8 mouse cellular contexts compared by ENCODE assay signal in genomic region chrX:106603386-106603785, GRCm38 (mm10). TPM values are rescaled to one million over a fixed set of nuclear protein-coding genes. Genes with fewer than 3 reads are reported as not detected.
DNase-seq lines count a peak whose midpoint lies in the region; ATAC-seq and TF ChIP-seq lines count a peak whose summit lies in the region.

Cysltr1 (minus strand) TSS chrX:106603679.

- H3K27me3 ChIP-seq in testis, adult 2 months (ENCODE audit: control insufficient read depth, insufficient read depth, low read length), result no peaks in the 10 kb centered on the region
- H3K27me3 ChIP-seq in intestine, embryonic 16.5 days (replicated peaks; ENCODE audit: control insufficient read depth, insufficient read depth, low read length), result no peaks in the 10 kb centered on the region

- WGBS in intestine, embryonic 16.5 days, result 26% methylated on average over 6 of the region's 6 CpGs

- no peaks in the 10 kb centered on the region for H3K4me1 ChIP-seq in testis, adult 2 months (ENCODE audit: control insufficient read depth, insufficient read depth, low read length)
- H3K4me1 ChIP-seq in intestine, embryonic 16.5 days (ENCODE audit: control insufficient read depth, insufficient read depth, low read length), result no peaks in the 10 kb centered on the region

- H3K4me3 ChIP-seq in testis, adult 2 months (ENCODE audit: control insufficient read depth, low read depth, low read length), result no peak within 1 kb of the TSS; the same call in 1 of the 2 replicates
- peak within 1 kb of the TSS; percentile 24 for H3K4me3 ChIP-seq in intestine, embryonic 16.5 days (ENCODE audit: low read length)

- peak; percentile 63 for ATAC-seq in intestine, embryonic 16.5 days

- no peak for DNase-seq in testis, postnatal 14 days (ENCODE audit: low spot score)
- DNase-seq in heart, adult 18-20 months, result peak; percentile 31 to 43
- peak; percentile 0 for DNase-seq in lung, postnatal 14 days
- peak; percentile 8 for DNase-seq in yolk sac, embryonic 10.5 days (ENCODE audit: low spot score)
- DNase-seq in cerebellum, postnatal 25 days, result no peak
- DNase-seq in layer of hippocampus, postnatal 14 days (ENCODE audit: low spot score in 2 of 2), result no peak

- H3K9ac ChIP-seq in intestine, embryonic 16.5 days (ENCODE audit: low read depth, low read length), result no peak within 1 kb of the TSS

- H3K9me3 ChIP-seq in intestine, embryonic 16.5 days (ENCODE audit: control insufficient read depth, low read length), result no peaks in the 10 kb centered on the region

- H3K4me2 ChIP-seq in intestine, embryonic 16.5 days (ENCODE audit: low read depth, low read length), result peak within 1 kb of the TSS; percentile 13

- TF ChIP-seq CTCF in testis, adult 2 months (IDR thresholded peaks at IDR 0.05; ENCODE audit: control insufficient read depth, insufficient read depth, insufficient replicate concordance, low read depth, low read length), result no peak

- H3K36me3 ChIP-seq in testis, adult 2 months (ENCODE audit: control insufficient read depth, insufficient read depth, low read length), result no peaks in the 10 kb centered on the region
- H3K36me3 ChIP-seq in intestine, embryonic 16.5 days (ENCODE audit: control insufficient read depth, insufficient read depth, low read length), result no peaks in the 10 kb centered on the region

- 0 out of 2 replicates have a peak within 1 kb of the TSS, but pooled peaks have one; percentile 13 for H3K27ac ChIP-seq in testis, adult 2 months (ENCODE audit: control insufficient read depth, insufficient read depth, low read depth, low read length)
- peak within 1 kb of the TSS; percentile 31; the same call in 1 of the 2 replicates for H3K27ac ChIP-seq in intestine, embryonic 16.5 days (ENCODE audit: low read length)

- no peak for TF ChIP-seq POLR2A in testis, adult 2 months (IDR thresholded peaks at IDR 0.05; ENCODE audit: control insufficient read depth, low read depth, low read length)

RNA-seq across cellular contexts. Expression of gene Cysltr1, which starts in this region (rescaled TPM):
- 0.06 and 0.16 TPM in 2 replicates for polyA plus RNA-seq in testis, adult 2 months (2012; rRNA removed)
- 1 to 10 TPM in 1 of 2 experiments, under 1 TPM in 1; 0.74 to 1.4 TPM for total RNA-seq in heart, adult 18-20 months (2021)
- polyA plus RNA-seq in intestine, embryonic 16.5 days (2015; fragmentation: Nextera tagmentation; extraction: Ambion mirVana), result 3.3 and 5.6 TPM in 2 replicates
- total RNA-seq in layer of hippocampus, postnatal 14 days (2021), result under 1 TPM; 0.23 to 0.45 TPM

Comparison
In these comparisons a context has a peak if more than half of its experiments do, and no peak if none do; other contexts are left out.
1. DNase-seq: peak in heart, adult 18-20 months (2 of 2), lung, postnatal 14 days (single experiment) and yolk sac, embryonic 10.5 days (single experiment); none in testis, postnatal 14 days (single experiment), cerebellum, postnatal 25 days (0 of 2) and layer of hippocampus, postnatal 14 days (0 of 2).